Mouse (Mus musculus): ENCODE results near the gene Ms4a15. TPM values are rescaled to one million over a fixed set of nuclear protein-coding genes. Genes with fewer than 3 reads are reported as not detected.

Ms4a15 gene
- total and polyA plus RNA-seq, 3 experiments = not detected

DNA sequence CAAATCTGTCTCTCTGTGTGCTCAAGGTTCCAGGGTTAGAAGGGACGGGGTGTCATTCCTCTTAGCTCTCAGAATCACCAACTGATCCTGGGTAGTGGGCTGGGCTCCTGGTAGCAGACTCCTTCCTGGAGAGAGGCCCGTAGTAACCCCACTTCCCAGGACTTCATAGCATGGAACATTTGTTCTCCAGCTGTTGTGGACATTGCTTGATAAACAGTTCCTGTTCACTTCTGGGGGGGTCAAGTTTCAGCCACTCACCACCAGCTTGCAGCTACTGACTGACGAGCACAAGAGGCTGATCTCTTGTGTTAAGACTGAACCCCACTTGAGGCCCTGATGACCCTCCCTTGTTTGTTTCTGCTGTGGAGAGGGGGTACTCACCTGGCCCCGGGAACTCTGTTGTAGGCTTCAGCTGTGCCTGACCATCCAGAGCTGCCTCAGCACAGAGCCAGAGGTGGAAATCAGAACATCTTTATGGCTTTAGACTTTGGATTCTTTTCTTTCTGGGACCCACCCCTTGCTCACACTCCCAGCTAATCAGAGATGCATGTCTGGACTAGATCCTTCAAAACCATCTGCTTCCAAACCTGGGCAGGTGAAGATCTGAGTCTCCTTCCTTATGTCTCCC lies 18.7 kb downstream of the Ms4a15 start, which contains the start of gene Ms4a10:
Gene Ms4a10 (minus strand): TSS at position 433 of the 628 bp plus-strand sequence.
- no peak for DNase-seq (ENCODE audit: low read depth, low spot score)
- TF ChIP-seq GATA1 (IDR thresholded peaks at IDR 0.05; ENCODE audit: low read depth, low read length) (no peak), POLR2AphosphoS5 (IDR thresholded peaks at IDR 0.05; ENCODE audit: borderline replicate concordance, low read depth, low read length) (no peak), MYC (IDR thresholded peaks at IDR 0.05; ENCODE audit: low read depth, low read length) (no peak), CHD1 (IDR thresholded peaks at IDR 0.05; ENCODE audit: low read depth, low read length) (no peak), RAD21 (IDR thresholded peaks at IDR 0.05; ENCODE audit: low read depth, low read length) (no peak), ZKSCAN1 (IDR thresholded peaks at IDR 0.05; ENCODE audit: low read depth, low read length) (no peak)
- H3K36me3 ChIP-seq (ENCODE audit: control insufficient read depth in 1 of 2, insufficient read depth in 2 of 2, low read length in 2 of 2) = peaks cover 0 to 5% of the 10 kb centered on the region in 2 experiments; a peak in 2 of 4 replicates
- peaks cover 2 to 6% of the 10 kb centered on the region in 2 experiments; a peak in 3 of 4 replicates for H3K4me1 ChIP-seq (ENCODE audit: control insufficient read depth in 1 of 2, insufficient read depth in 2 of 2, low read length in 2 of 2)
- no peak within 1 kb of the TSS for H3K4me3 ChIP-seq (ENCODE audit: control insufficient read depth in 1 of 2, insufficient read depth in 1 of 2, low read depth in 2 of 2, low read length in 2 of 2)
- no peaks in the 10 kb centered on the region; a peak in 1 of 4 replicates for H3K27me3 ChIP-seq (ENCODE audit: control insufficient read depth in 1 of 2, insufficient read depth in 2 of 2, low read length in 2 of 2)
- H3K27ac ChIP-seq (ENCODE audit: control insufficient read depth, low read depth, low read length) = no peak within 1 kb of the TSS
- H3K9ac ChIP-seq (ENCODE audit: control insufficient read depth, low read depth, low read length, poor library complexity, severe bottlenecking) = no peak within 1 kb of the TSS
- no peaks in the 10 kb centered on the region for H3K9me3 ChIP-seq (replicated peaks; ENCODE audit: insufficient read depth, low read length)
- H3K79me2 ChIP-seq (ENCODE audit: control insufficient read depth, insufficient read depth, low read length, poor library complexity) = no peaks in the 10 kb centered on the region

- no peak overlapping the region for H3K9ac ChIP-seq (ENCODE audit: control insufficient read depth, low read depth, low read length, poor library complexity, severe bottlenecking)
- H3K27ac ChIP-seq (ENCODE audit: control insufficient read depth, low read depth, low read length) = no peak overlapping the region
- H3K4me3 ChIP-seq (ENCODE audit: control insufficient read depth in 1 of 2, insufficient read depth in 1 of 2, low read depth in 2 of 2, low read length in 2 of 2) = no peak overlapping the region
- DNase-seq (ENCODE audit: low read depth, low spot score) = no peak
- peaks cover 2 to 6% of the 10 kb centered on the region in 2 experiments; a peak in 3 of 4 replicates for H3K4me1 ChIP-seq (ENCODE audit: control insufficient read depth in 1 of 2, insufficient read depth in 2 of 2, low read length in 2 of 2)
- peaks cover 0 to 5% of the 10 kb centered on the region in 2 experiments; a peak in 2 of 4 replicates for H3K36me3 ChIP-seq (ENCODE audit: control insufficient read depth in 1 of 2, insufficient read depth in 2 of 2, low read length in 2 of 2)
- no peaks in the 10 kb centered on the region for H3K79me2 ChIP-seq (ENCODE audit: control insufficient read depth, insufficient read depth, low read length, poor library complexity)
- no peak for TF ChIP-seq BHLHE40 (IDR thresholded peaks at IDR 0.05; ENCODE audit: borderline replicate concordance, low read depth, low read length)
- TF ChIP-seq KAT2A (conservative IDR thresholded peaks at IDR 0.05; ENCODE audit: low read depth, low read length) = no peak
- TF ChIP-seq MAZ (IDR thresholded peaks at IDR 0.05; ENCODE audit: low read depth, low read length) = no peak
- TF ChIP-seq CHD1 (IDR thresholded peaks at IDR 0.05; ENCODE audit: low read depth, low read length) = no peak
- H3K9me3 ChIP-seq (replicated peaks; ENCODE audit: insufficient read depth, low read length) = no peaks in the 10 kb centered on the region
- no peaks in the 10 kb centered on the region; a peak in 1 of 4 replicates for H3K27me3 ChIP-seq (ENCODE audit: control insufficient read depth in 1 of 2, insufficient read depth in 2 of 2, low read length in 2 of 2)
Measured at GRCm38 (mm10) chr19:10973187-10973586, 19.9 kb downstream of the Ms4a15 start.

DNA sequence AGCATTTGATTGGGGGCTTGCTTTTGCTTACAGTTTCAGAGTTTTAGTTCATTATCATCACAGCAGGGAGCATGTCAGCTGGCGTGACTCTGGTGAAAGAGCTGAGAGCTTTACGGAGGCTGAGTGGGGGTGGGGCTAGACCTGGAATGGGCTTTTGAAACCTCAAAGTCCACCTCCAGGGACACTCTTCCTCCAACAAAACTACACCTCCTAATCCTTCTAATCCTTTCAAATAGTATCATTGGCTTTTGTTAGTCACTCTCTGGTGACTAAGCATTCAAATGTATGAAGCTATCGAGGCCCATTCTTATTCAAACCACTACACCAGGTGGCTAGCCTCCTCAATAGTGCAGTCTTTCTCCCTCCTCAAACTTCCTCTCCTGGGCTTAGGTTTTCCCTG lies 20.4 kb downstream of the Ms4a15 start:
- Histone ChIP-seq H3K79me2 (ENCODE audit: control insufficient read depth, insufficient read depth, low read length, poor library complexity) (no peaks in the 10 kb centered on the region), H3K36me3 (ENCODE audit: control insufficient read depth in 1 of 2, insufficient read depth in 2 of 2, low read length in 2 of 2) (peaks cover 0 to 5% of the 10 kb centered on the region in 2 experiments; a peak in 2 of 4 replicates), H3K9ac (ENCODE audit: control insufficient read depth, low read depth, low read length, poor library complexity, severe bottlenecking) (no peak overlapping the region), H3K4me1 (ENCODE audit: control insufficient read depth in 1 of 2, insufficient read depth in 2 of 2, low read length in 2 of 2) (peaks cover 2 to 6% of the 10 kb centered on the region in 2 experiments; a peak in 3 of 4 replicates), H3K4me3 (ENCODE audit: control insufficient read depth in 1 of 2, insufficient read depth in 1 of 2, low read depth in 2 of 2, low read length in 2 of 2) (no peak overlapping the region), H3K27me3 (ENCODE audit: control insufficient read depth in 1 of 2, insufficient read depth in 2 of 2, low read length in 2 of 2) (no peaks in the 10 kb centered on the region; a peak in 1 of 4 replicates), H3K9me3 (replicated peaks; ENCODE audit: insufficient read depth, low read length) (no peaks in the 10 kb centered on the region), H3K27ac (ENCODE audit: control insufficient read depth, low read depth, low read length) (no peak overlapping the region)
- DNase-seq (ENCODE audit: low read depth, low spot score) = no peak
- no peak for TF ChIP-seq RAD21 (IDR thresholded peaks at IDR 0.05; ENCODE audit: low read depth, low read length)
- no peak for TF ChIP-seq SIN3A (IDR thresholded peaks at IDR 0.05; ENCODE audit: low read length)
- TF ChIP-seq MAZ (IDR thresholded peaks at IDR 0.05; ENCODE audit: low read depth, low read length) = no peak
- no peak for TF ChIP-seq ZNF384 (IDR thresholded peaks at IDR 0.05; ENCODE audit: low read depth, low read length)
- no peak for TF ChIP-seq TCF12 (IDR thresholded peaks at IDR 0.05; ENCODE audit: low read depth, low read length)
- TF ChIP-seq RCOR1 (IDR thresholded peaks at IDR 0.05; ENCODE audit: low read depth, low read length) = no peak
- TF ChIP-seq POLR2AphosphoS5 (IDR thresholded peaks at IDR 0.05; ENCODE audit: borderline replicate concordance, low read depth, low read length) = no peak
- TF ChIP-seq MAX (IDR thresholded peaks at IDR 0.05; ENCODE audit: low read length) = no peak
- TF ChIP-seq ELF1 (IDR thresholded peaks at IDR 0.05; ENCODE audit: low read depth, low read length) = no peak
- no peak for TF ChIP-seq ZC3H11A (IDR thresholded peaks at IDR 0.05; ENCODE audit: low read depth, low read length)
- TF ChIP-seq UBTF (IDR thresholded peaks at IDR 0.05; ENCODE audit: borderline replicate concordance, insufficient read depth, low read depth, low read length) = no peak
- TF ChIP-seq GABPA (IDR thresholded peaks at IDR 0.05; ENCODE audit: low read depth, low read length) = no peak
- TF ChIP-seq ZKSCAN1 (IDR thresholded peaks at IDR 0.05; ENCODE audit: low read depth, low read length) = no peak
- TF ChIP-seq BHLHE40 (IDR thresholded peaks at IDR 0.05; ENCODE audit: borderline replicate concordance, low read depth, low read length) = no peak
- no peak for TF ChIP-seq TBP (IDR thresholded peaks at IDR 0.05; ENCODE audit: low read depth, low read length)
- TF ChIP-seq POLR2A (IDR thresholded peaks at IDR 0.05; ENCODE audit: control insufficient read depth in 1 of 2, insufficient read depth in 1 of 2, low read depth in 1 of 2, low read length in 2 of 2, poor library complexity in 1 of 2) = no peak
- TF ChIP-seq MAFK (IDR thresholded peaks at IDR 0.05; ENCODE audit: borderline replicate concordance, low read depth, low read length) = no peak
- no peak for TF ChIP-seq HCFC1 (IDR thresholded peaks at IDR 0.05; ENCODE audit: low read depth, low read length)
